ENCODE assay signal across 8 mouse cellular contexts in genomic region chr13:100594041-100594792, GRCm38 (mm10). TPM values are rescaled to one million over a fixed set of nuclear protein-coding genes. Genes with fewer than 3 reads are reported as not detected.
DNase-seq lines count a peak whose midpoint lies in the region; ATAC-seq lines count a peak whose summit lies in the region.

No protein-coding gene starts in this region.

- DNase-seq in frontal cortex, postnatal 10 days (ENCODE audit: low spot score in 2 of 2): no peak
- peak; percentile 62 for DNase-seq in Muller cell, postnatal 12 days (ENCODE audit: inconsistent ontology term)
- DNase-seq in layer of hippocampus, adult 9-10 months (ENCODE audit: low spot score): peak; percentile 43
- peak; percentile 92 for DNase-seq in midbrain, embryonic 11.5 days (ENCODE audit: low spot score, missing footprints)
- DNase-seq in thymus, postnatal 14 days: peak; percentile 48

- H3K4me2 ChIP-seq in embryonic facial prominence, embryonic 15.5 days (replicated peaks): no peak overlapping the region; the same call in 1 of the 2 replicates
- H3K4me2 ChIP-seq in midbrain, embryonic 11.5 days: peak overlapping the region; percentile 13; the same call in 1 of the 2 replicates

- no peak overlapping the region for H3K9ac ChIP-seq in embryonic facial prominence, embryonic 15.5 days
- no peak overlapping the region for H3K9ac ChIP-seq in midbrain, embryonic 11.5 days (ENCODE audit: low read length)

- WGBS in embryonic facial prominence, embryonic 15.5 days: 62% methylated on average over 11 of the region's 17 CpGs
- WGBS in midbrain, embryonic 11.5 days: 58% methylated on average over 11 of the region's 17 CpGs

- ATAC-seq in frontal cortex, adult (ENCODE audit: low TSS enrichment): peak; percentile 64; the same call in 1 of the 2 replicates
- ATAC-seq in embryonic facial prominence, embryonic 15.5 days (ENCODE audit: insufficient number of reproducible peaks, low FRiP score, low TSS enrichment, low read depth): no peak
- peak; percentile 71 to 91; a peak in 3 of 4 replicates for ATAC-seq in hematopoietic stem cell, adult 5-6 weeks (replicated peaks in 1 of 2; ENCODE audit: insufficient read depth in 1 of 2, low FRiP score in 2 of 2, low TSS enrichment in 1 of 2, low read depth in 1 of 2, poor library complexity in 2 of 2, severe bottlenecking in 2 of 2)
- 0 out of 2 replicates have a peak, but pooled peaks have one; percentile 48 for ATAC-seq in midbrain, embryonic 11.5 days (ENCODE audit: low FRiP score)

- no peaks in the 10 kb centered on the region for H3K27me3 ChIP-seq in embryonic facial prominence, embryonic 15.5 days
- no peaks in the 10 kb centered on the region for H3K27me3 ChIP-seq in midbrain, embryonic 11.5 days (ENCODE audit: control insufficient read depth, insufficient read depth, low read length)

- 0 out of 2 replicates have a peak overlapping the region, but pooled peaks have one; percentile 53 for H3K27ac ChIP-seq in embryonic facial prominence, embryonic 15.5 days (replicated peaks)
- H3K27ac ChIP-seq in midbrain, embryonic 11.5 days (ENCODE audit: low read depth, low read length): no peak overlapping the region

- H3K9me3 ChIP-seq in embryonic facial prominence, embryonic 15.5 days (replicated peaks): no peaks in the 10 kb centered on the region
- H3K9me3 ChIP-seq in midbrain, embryonic 11.5 days (ENCODE audit: control insufficient read depth, low read length): no peaks in the 10 kb centered on the region

- no peak overlapping the region for H3K4me3 ChIP-seq in embryonic facial prominence, embryonic 15.5 days (replicated peaks)
- no peak overlapping the region for H3K4me3 ChIP-seq in midbrain, embryonic 11.5 days (ENCODE audit: low read depth, low read length)

- no peaks in the 10 kb centered on the region for H3K4me1 ChIP-seq in embryonic facial prominence, embryonic 15.5 days
- no peaks in the 10 kb centered on the region for H3K4me1 ChIP-seq in midbrain, embryonic 11.5 days (ENCODE audit: control insufficient read depth, insufficient read depth, low read length)

- H3K36me3 ChIP-seq in embryonic facial prominence, embryonic 15.5 days: no peaks in the 10 kb centered on the region
- H3K36me3 ChIP-seq in midbrain, embryonic 11.5 days (ENCODE audit: control insufficient read depth, insufficient read depth, low read length): no peaks in the 10 kb centered on the region

RNA-seq across cellular contexts. Expression of gene Marveld2, which starts 22.6 kb away (rescaled TPM):
- polyA plus RNA-seq in embryonic facial prominence, embryonic 15.5 days (2015; fragmentation: Nextera tagmentation; extraction: Ambion mirVana): 6.6 and 8.1 TPM in 2 replicates
- 3.9 and 5.7 TPM in 2 replicates for total RNA-seq in hematopoietic stem cell, adult 5-6 weeks (2017)
- polyA plus RNA-seq in midbrain, embryonic 11.5 days (2014; fragmentation: Nextera tagmentation; extraction: Ambion mirVana): 1.4 and 1.7 TPM in 2 replicates

RNA-seq across cellular contexts. Expression of gene Ocln, which starts 41.7 kb away (rescaled TPM):
- 12.8 and 15.1 TPM in 2 replicates for polyA plus RNA-seq in embryonic facial prominence, embryonic 15.5 days (2015; fragmentation: Nextera tagmentation; extraction: Ambion mirVana)
- total RNA-seq in hematopoietic stem cell, adult 5-6 weeks (2017): 0.50 and 1.2 TPM in 2 replicates
- 1.5 and 2.1 TPM in 2 replicates for polyA plus RNA-seq in midbrain, embryonic 11.5 days (2014; fragmentation: Nextera tagmentation; extraction: Ambion mirVana)

RNA-seq across cellular contexts. Expression of gene Ak6, which starts 56.6 kb away (rescaled TPM):
- 248 and 258 TPM in 2 replicates for polyA plus RNA-seq in embryonic facial prominence, embryonic 15.5 days (2015; fragmentation: Nextera tagmentation; extraction: Ambion mirVana)
- total RNA-seq in hematopoietic stem cell, adult 5-6 weeks (2017): 233 and 241 TPM in 2 replicates
- polyA plus RNA-seq in midbrain, embryonic 11.5 days (2014; fragmentation: Nextera tagmentation; extraction: Ambion mirVana): 355 and 359 TPM in 2 replicates

RNA-seq across cellular contexts. Expression of gene Rad17, which starts 56.6 kb away (rescaled TPM):
- polyA plus RNA-seq in embryonic facial prominence, embryonic 15.5 days (2015; fragmentation: Nextera tagmentation; extraction: Ambion mirVana): 20.3 and 22.1 TPM in 2 replicates
- 37.1 and 39.2 TPM in 2 replicates for total RNA-seq in hematopoietic stem cell, adult 5-6 weeks (2017)
- 26.5 and 31.2 TPM in 2 replicates for polyA plus RNA-seq in midbrain, embryonic 11.5 days (2014; fragmentation: Nextera tagmentation; extraction: Ambion mirVana)

RNA-seq across cellular contexts. Expression of gene Taf9, which starts 57.2 kb away (rescaled TPM):
- polyA plus RNA-seq in embryonic facial prominence, embryonic 15.5 days (2015; fragmentation: Nextera tagmentation; extraction: Ambion mirVana): 18.3 and 18.8 TPM in 2 replicates
- 13.8 and 18.1 TPM in 2 replicates for total RNA-seq in hematopoietic stem cell, adult 5-6 weeks (2017)
- polyA plus RNA-seq in midbrain, embryonic 11.5 days (2014; fragmentation: Nextera tagmentation; extraction: Ambion mirVana): 21.4 and 24.6 TPM in 2 replicates

Comparison
In these comparisons a context has a peak if more than half of its experiments do, and no peak if none do; other contexts are left out.
1. DNase-seq: peak in Muller cell, postnatal 12 days (single experiment), layer of hippocampus, adult 9-10 months (single experiment), midbrain, embryonic 11.5 days (single experiment) and thymus, postnatal 14 days (single experiment); none in frontal cortex, postnatal 10 days (0 of 2).